Mouse (Mus musculus) stomach, postnatal 0 days (tissue): ENCODE results near the gene Wwox.

Source experiments
- CTCF ChIP-seq: IDR thresholded peaks from 2 replicates; pipeline ENCODE4 v1.5.1; 2016; ENCODE audit warnings: antibody characterized with exemption, low read depth, mild to moderate bottlenecking, moderate library complexity
- EP300 ChIP-seq: optimal IDR thresholded peaks from 2 replicates; pipeline ENCODE3; 2016; ENCODE audit warnings: antibody characterized with exemption

GRCm38 (mm10) chr8:114810470-114810869 is 371.0 kb downstream of the Wwox start:
- no peak for TF ChIP-seq EP300
- no peak for TF ChIP-seq CTCF
